21 mouse cellular contexts compared by ENCODE assay signal in the genomic region with DNA sequence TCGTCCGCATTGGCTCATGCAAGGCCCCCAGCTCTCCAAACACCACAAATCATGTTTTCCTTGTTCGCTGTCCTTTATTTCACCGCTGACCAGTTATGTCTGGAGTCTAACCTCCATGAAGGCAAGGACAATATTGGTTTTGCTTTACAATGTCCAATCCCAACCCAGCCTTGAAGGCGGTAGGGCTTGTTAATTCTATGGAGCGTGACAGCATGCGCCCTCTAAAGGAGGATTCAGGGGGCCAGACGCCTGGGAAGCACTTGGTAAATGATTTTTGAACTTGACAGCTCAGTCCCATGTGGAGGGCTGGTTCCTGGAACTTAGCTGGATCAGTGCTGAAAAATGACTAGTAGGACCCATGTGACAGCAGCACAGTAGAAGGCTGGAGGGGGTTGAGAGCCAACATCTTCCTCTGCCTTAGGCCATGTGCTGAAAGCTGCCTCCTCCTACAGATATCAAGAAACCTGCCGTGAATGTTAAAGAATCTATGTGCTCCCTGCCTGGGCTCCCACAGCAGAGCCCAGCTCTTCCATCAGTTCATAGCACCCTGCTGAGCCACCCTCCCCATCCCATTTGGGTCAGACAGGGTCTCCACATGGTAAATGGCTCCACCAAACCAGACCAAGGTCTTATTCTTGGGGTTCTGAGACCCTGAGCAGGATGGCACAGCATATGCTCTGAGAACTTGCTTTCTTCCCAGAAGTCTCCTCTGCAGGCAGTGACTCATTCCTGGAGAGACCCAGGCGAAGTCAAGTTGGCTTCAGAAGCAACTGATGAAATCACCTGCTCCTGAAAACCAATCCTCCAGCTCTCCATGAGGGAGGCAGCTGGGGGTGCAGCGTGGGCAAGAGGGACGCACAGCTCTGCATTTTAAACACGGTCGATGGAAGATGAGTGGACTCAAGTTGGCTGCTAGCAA.
A peak's percentile ranks its signal among the peaks of the same experiment; 100 is the strongest.
DNase-seq lines count a peak whose midpoint lies in the region; TF ChIP-seq lines count a peak whose summit lies in the region.
"Had no signal": no experiment of that assay in that cellular context is flagged by ENCODE, and none has a peak within 500 bp of the region (broad histone marks: within the 10 kb centered on the region; RNA-seq: fewer than 3 reads in every experiment).

No protein-coding gene starts in this region.

- DNase-seq in frontal cortex, adult 2 months (ENCODE audit: extremely low spot score in 1 of 2, low spot score in 1 of 2) = peak; percentile 4 to 66
- no peak for DNase-seq in frontal cortex, postnatal 14 days (ENCODE audit: low spot score in 2 of 2)
- peak; percentile 33 to 53 for DNase-seq in kidney, postnatal 4 days
- no peak for DNase-seq in kidney, adult 2 months
- DNase-seq in right cerebral cortex, adult 2 months (ENCODE audit: low spot score in 2 of 2) = peak; percentile 53 to 55
- DNase-seq in right cerebral cortex, postnatal 4 days = no peak
- no peak for DNase-seq in cerebellum, postnatal 14 days
- DNase-seq in spleen, postnatal 14 days (ENCODE audit: low spot score in 2 of 2) = no peak
- DNase-seq: cerebellum, adult 9-11 months; gastrocnemius, adult 2 months; heart, postnatal 14 days; liver, embryonic 13.5 days; lung, embryonic 14.5 days; lung, postnatal 36 days; thymus, adult 2 months had no signal

- TF ChIP-seq POLR2A in kidney, adult 2 months (IDR thresholded peaks at IDR 0.05; ENCODE audit: low read depth, low read length) = no peak

- H3K36me3 ChIP-seq in kidney, adult 2 months (ENCODE audit: control insufficient read depth, insufficient read depth, low read length) = no peaks in the 10 kb centered on the region
- H3K36me3 ChIP-seq: embryonic facial prominence, embryonic 12.5 days; heart, embryonic 12.5 days; hindbrain, embryonic 13.5 days; limb, embryonic 13.5 days; liver, embryonic 13.5 days; stomach, embryonic 15.5 days had no signal

- H3K4me3 ChIP-seq in kidney, adult 2 months (ENCODE audit: insufficient read depth, low read depth, low read length) = no peak overlapping the region
- H3K4me3 ChIP-seq: embryonic facial prominence, embryonic 12.5 days; gastrocnemius, adult 2 months; heart, embryonic 12.5 days; hindbrain, embryonic 13.5 days; left cerebral cortex, adult 2 months; limb, embryonic 13.5 days; liver, embryonic 13.5 days; stomach, embryonic 15.5 days had no signal

- no peak for TF ChIP-seq CTCF in kidney, adult 2 months (conservative IDR thresholded peaks at IDR 0.05; ENCODE audit: insufficient read depth, insufficient read length, low read depth, low read length)

- no peak overlapping the region for H3K27ac ChIP-seq in kidney, adult 2 months (ENCODE audit: insufficient read depth, low read depth, low read length)
- H3K27ac ChIP-seq: embryonic facial prominence, embryonic 12.5 days; gastrocnemius, adult 2 months; hindbrain, embryonic 13.5 days; left cerebral cortex, adult 2 months; limb, embryonic 13.5 days; liver, embryonic 13.5 days; stomach, embryonic 15.5 days had no signal

- 48% methylated on average over 14 of the region's 14 CpGs for WGBS in kidney, adult 2 months

- no peaks in the 10 kb centered on the region for H3K4me1 ChIP-seq in kidney, adult 2 months (ENCODE audit: control insufficient read depth, insufficient read depth, low read length)
- H3K4me1 ChIP-seq: embryonic facial prominence, embryonic 12.5 days; heart, embryonic 12.5 days; hindbrain, embryonic 13.5 days; limb, embryonic 13.5 days; liver, embryonic 13.5 days; stomach, embryonic 15.5 days had no signal

- no peaks in the 10 kb centered on the region for H3K27me3 ChIP-seq in kidney, adult 2 months (replicated peaks; ENCODE audit: control insufficient read depth, insufficient read depth, low read length)
- H3K27me3 ChIP-seq: embryonic facial prominence, embryonic 12.5 days; heart, embryonic 12.5 days; hindbrain, embryonic 13.5 days; limb, embryonic 13.5 days; liver, embryonic 13.5 days; stomach, embryonic 15.5 days had no signal

Comparison
In these comparisons a context has a peak if more than half of its experiments do, and no peak if none do; other contexts are left out.
1. DNase-seq: peak in frontal cortex, adult 2 months (2 of 2), kidney, postnatal 4 days (2 of 2) and right cerebral cortex, adult 2 months (2 of 2); none in frontal cortex, postnatal 14 days (0 of 2), kidney, adult 2 months (single experiment), right cerebral cortex, postnatal 4 days (single experiment), cerebellum, postnatal 14 days (0 of 2) and spleen, postnatal 14 days (0 of 2).